Mouse (Mus musculus) liver, postnatal 0 days (tissue): ENCODE data around the gene Pde1b.
A peak's percentile ranks its signal among the peaks of the same experiment; 100 is the strongest.

Experiments
- CTCF ChIP-seq: sonication (generic); IDR thresholded peaks from 2 replicates; pipeline ENCODE4 v1.5.1; 2016; ENCODE audit warnings: antibody characterized with exemption, low read depth
- EP300 ChIP-seq: IDR thresholded peaks from 2 replicates; pipeline ENCODE4 v1.6.1; 2016; ENCODE audit warnings: antibody characterized with exemption, low read depth, mild to moderate bottlenecking

- TF ChIP-seq CTCF, result 0 out of 2 replicates have a peak, but pooled peaks have one; percentile 23
- no peak for TF ChIP-seq EP300
These were observed 20.3 kb upstream of the Pde1b start for GRCm38 (mm10) chr15:103482488-103482887.
